Mouse (Mus musculus): ENCODE results near the gene Gm20518.

Gene Gm20518

GRCm38 (mm10) chr16:17891567-17891959 lies at the start of gene Gm20518:
Gene Gm20518 (minus strand): TSS chr16:17891671.
- DNase-seq (ENCODE audit: low spot score), result peak; percentile 100

DNA sequence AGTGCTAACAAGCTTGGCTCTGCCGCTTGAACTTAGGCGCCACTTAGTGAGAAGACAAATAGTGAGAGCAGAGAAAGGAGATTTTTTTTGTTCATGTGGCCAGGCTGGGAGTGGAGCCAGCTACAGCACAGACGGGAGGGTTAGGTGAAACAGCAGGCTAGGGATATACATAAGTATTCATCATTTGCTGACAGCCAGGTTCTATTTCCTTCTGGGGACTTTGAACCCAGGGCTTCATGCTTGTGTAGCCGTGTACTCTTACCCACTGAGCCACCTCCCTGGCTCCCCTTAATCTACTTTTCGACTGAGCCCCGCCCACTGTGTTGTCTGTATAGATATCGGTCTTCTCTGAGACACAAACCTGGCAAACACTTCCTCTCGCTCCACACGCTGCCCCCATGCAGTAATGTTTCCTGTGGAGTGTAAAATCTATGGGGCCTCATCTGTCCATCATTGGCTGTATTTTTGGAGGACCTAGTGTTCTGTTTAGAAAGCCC lies 47.8 kb upstream of the Gm20518 start:
- no peak for DNase-seq (ENCODE audit: low spot score)

DNA sequence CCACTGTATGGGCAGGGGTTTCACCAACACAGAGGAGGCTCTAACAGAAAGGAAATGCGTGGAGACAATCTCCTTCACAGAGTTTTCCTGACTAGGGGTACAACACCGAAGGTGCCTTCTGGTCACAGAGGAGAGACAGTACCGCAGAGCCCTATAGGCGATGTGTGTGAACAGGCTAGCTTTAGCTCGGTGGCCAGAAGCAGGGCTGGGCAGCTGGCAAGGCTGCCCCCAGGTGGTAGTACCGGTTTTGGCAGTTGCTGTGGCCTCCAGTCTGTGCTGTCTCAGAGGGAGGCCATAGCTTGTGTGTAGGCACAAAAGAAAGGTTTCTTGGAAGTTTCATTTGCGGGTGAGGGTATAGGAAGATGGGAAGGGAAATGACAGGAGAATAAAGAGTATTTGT lies 47.4 kb upstream of the Gm20518 start:
- DNase-seq (ENCODE audit: low spot score), result peak; percentile 80

GRCm38 (mm10) chr16:17938187-17938586 lies 46.7 kb upstream of the Gm20518 start:
- no peak for DNase-seq (ENCODE audit: low spot score)

GRCm38 (mm10) chr16:17936776-17937175 lies 45.3 kb upstream of the Gm20518 start:
- DNase-seq (ENCODE audit: low spot score), result no peak

DNA sequence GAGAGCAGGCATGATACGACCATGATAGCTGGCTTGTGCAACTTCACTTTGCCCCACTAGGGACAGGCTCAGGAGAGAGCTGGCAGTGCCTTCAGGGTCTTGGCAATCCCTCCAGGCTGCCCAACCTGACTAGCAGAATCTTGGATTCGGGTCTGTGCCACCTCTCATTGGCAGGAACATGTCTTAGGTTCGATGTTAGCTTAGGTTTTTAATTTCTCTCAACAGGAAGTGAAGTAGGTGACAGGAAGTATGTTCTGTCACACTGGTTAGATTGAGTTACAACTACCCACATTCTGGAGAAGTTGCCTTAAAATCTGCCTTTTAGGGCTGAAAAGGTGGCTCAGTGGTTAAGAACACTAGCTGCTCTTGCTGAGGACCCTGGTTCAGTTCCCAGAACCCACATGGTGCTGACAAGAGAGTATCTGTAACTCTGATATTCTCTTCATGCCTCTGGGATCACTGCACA lies 43.0 kb upstream of the Gm20518 start:
- DNase-seq (ENCODE audit: low spot score), result no peak

- DNase-seq (ENCODE audit: low spot score), result no peak
Observed at GRCm38 (mm10) chr16:17933594-17934444, 42.3 kb upstream of the Gm20518 start.

- no peak for DNase-seq (ENCODE audit: low spot score)
Observed at GRCm38 (mm10) chr16:17931906-17932460, 40.5 kb upstream of the Gm20518 start.

- DNase-seq (ENCODE audit: low spot score), result no peak
Observed at GRCm38 (mm10) chr16:17929631-17930030, 38.2 kb upstream of the Gm20518 start.

- no peak for DNase-seq (ENCODE audit: low spot score)
Observed at GRCm38 (mm10) chr16:17929211-17929610, 37.7 kb upstream of the Gm20518 start.

DNA sequence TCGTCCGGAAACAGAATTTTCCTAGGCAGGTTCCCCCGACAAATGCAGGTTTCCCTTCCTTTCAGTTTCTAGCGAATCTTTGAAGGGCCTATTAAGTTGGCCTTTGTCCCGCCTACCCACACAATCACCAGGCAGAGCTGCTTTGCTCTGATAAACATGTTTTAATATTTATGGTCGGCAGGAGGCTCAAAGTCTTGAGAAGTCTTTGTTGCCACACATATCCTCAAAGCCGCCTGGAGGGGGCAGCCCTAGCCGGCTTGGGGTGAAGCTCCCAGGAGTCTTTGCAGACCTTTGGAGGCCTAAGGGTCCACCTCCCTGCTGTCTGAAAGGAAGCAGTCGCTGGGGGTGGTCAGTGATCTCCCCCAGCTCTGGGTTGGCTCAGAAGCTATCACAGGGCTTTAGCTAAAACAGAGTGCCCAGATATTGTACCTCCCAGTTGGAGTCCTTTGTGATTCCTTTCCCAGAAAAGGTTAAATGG lies 37.2 kb upstream of the Gm20518 start:
- DNase-seq (ENCODE audit: low spot score), result peak; percentile 85

- DNase-seq (ENCODE audit: low spot score), result peak; percentile 90
Observed at GRCm38 (mm10) chr16:17928087-17928580, 36.7 kb upstream of the Gm20518 start, which contains the start of gene Slc25a1. Gene Slc25a1 (minus strand): TSS chr16:17928219.

- peak; percentile 78 for DNase-seq (ENCODE audit: low spot score)
Observed at GRCm38 (mm10) chr16:17927351-17928082, 36.0 kb upstream of the Gm20518 start.

DNA sequence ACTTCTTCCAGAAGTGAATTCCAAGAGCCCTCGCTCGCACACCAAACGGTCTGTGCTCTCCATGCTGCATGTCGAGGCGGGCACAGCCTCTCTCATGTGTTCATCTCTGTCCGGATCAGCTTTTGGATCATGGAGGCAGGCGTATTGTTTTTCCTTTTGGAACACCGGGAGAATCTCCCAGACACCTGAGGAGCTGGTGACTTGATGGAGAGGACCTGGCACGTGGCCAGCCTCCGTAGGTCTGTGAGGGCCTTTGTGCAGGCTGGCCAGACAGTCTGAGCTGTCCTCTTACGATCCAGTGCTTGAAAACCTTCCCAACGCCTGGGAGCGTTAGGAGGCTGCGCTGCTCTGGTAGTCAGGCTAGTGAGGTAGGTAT lies 30.7 kb upstream of the Gm20518 start:
- peak; percentile 74 for DNase-seq (ENCODE audit: low spot score)

DNA sequence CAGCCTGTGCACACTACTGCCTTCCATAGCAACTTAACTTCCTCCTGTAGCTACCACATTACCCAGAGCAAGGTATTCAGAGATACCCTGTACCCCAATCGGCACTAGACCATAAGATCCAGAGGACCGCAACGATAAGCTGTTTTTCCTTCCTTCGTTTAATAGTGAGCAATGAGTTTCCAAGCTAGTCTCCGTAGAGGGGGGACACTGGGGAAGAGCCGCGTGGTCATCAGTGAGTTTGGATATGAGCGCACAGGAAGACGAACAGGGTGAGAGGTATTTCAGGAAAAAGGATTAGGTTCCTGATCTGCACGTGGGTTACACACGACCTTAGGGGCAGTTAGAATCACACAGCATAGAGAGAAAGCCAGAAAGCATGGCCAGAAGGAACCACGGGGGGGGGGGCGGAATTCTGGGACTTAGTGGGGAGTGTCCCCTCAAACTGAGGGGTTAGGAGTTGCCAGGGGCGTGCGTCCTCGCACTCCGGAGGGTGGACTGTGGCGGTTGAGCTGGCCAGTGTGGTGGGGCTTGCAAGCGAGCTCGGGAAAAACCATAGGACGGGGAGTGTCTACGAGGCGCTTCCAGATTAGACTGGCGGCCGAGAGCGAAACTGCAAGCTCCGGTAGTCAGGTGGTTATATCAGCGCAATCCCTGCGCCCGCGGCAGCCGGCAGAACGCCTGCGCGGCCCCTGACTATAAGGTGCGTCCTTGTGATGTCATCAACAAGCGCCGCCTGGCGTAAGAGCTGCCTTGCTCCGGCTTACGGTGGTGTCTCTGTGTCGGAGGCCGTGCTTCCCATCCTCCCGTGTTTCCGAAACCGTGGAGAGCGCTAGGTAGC lies 30.1 kb upstream of the Gm20518 start:
- DNase-seq (ENCODE audit: low spot score), result peak; percentile 97

GRCm38 (mm10) chr16:17920586-17920985 lies 29.1 kb upstream of the Gm20518 start:
- DNase-seq (ENCODE audit: low spot score), result no peak

DNA sequence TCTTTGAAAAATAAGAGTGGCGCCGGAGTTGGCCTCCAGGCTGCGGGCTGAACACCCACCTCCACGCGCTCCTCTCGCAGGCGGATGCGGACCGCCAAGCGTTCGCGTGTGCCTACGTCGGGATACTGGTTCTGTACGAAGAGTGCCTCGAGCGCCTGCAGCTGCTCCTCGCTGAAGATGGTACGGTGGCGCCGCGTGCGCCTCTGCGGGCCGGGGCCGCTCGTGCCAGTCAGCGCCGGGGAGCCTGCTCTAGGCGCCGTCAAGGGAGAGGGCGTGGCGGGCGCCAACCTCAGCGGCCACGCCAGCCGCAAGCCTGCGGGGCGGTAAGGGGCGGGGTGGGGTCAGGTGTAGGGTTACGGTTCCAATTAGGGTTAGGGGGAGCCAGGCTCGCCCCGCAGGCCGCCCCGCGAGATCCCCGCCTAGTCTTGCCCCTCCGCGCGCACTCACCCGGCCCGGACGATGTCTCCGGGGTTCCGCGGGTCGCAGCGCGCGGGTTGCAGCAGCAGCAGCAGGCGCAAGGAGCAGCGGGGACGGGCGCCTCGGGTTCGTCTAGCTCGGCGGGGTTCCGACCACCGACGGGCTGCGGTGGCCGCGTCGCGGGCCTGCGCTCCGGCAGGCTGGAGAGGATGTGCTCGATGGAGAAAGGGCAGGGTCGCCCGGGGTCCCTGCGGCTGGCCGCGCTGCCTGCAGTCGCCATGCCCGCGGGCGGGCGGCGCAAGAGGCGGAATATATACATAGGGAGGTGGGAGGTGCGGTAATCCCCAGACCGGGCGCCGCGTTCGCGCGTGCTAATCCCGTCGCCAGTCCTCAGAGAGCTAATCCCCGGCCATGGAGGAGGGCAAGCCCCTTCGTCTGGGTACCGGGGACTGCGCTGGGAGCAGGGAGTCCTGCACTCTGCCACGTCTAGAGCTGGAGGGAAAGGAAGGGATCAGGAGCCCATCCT lies 23.1 kb upstream of the Gm20518 start, which contains the start of gene Gsc2:
TSS of gene Gsc2 (minus strand) at position 753 of the 943 bp plus-strand sequence.
- DNase-seq (ENCODE audit: low spot score), result peak; percentile 64

- DNase-seq (ENCODE audit: low spot score), result peak; percentile 84
Observed at GRCm38 (mm10) chr16:17911052-17911595, 19.7 kb upstream of the Gm20518 start, which contains the start of gene Ess2. Gene Ess2 (minus strand): TSS chr16:17911348.

- DNase-seq (ENCODE audit: low spot score), result no peak
Observed at GRCm38 (mm10) chr16:17898462-17898861, 7.0 kb upstream of the Gm20518 start, which contains the start of the genes Dgcr2 and Tssk2. Gene Dgcr2 (minus strand): TSS chr16:17898562. Gene Tssk2 (plus strand): TSS chr16:17898637.
